Mouse (Mus musculus): Measurements from ENCODE around the gene Dennd1a. TPM values are rescaled to one million over a fixed set of nuclear protein-coding genes. Genes with fewer than 3 reads are reported as not detected.
A peak's percentile ranks its signal among the peaks of the same experiment; 100 is the strongest.

The Dennd1a gene
- polyA plus RNA-seq, 1 experiment from 2014 or later = 16.4 TPM

- Histone ChIP-seq H3K36me3 (no peaks in the 10 kb centered on the region), H3K4me1 (no peaks in the 10 kb centered on the region), H3K27ac (no peak overlapping the region), H3K27me3 (no peaks in the 10 kb centered on the region), H3K9me3 (replicated peaks) (no peaks in the 10 kb centered on the region), H3K9ac (no peak overlapping the region), H3K4me3 (no peak overlapping the region), H3K4me2 (replicated peaks) (no peak overlapping the region)
- 90% methylated on average over 3 of the region's 3 CpGs for WGBS
- ATAC-seq (ENCODE audit: low FRiP score) = no peak
Measured at GRCm38 (mm10) chr2:38184977-38185376, 102.2 kb downstream of the Dennd1a start.

DNA sequence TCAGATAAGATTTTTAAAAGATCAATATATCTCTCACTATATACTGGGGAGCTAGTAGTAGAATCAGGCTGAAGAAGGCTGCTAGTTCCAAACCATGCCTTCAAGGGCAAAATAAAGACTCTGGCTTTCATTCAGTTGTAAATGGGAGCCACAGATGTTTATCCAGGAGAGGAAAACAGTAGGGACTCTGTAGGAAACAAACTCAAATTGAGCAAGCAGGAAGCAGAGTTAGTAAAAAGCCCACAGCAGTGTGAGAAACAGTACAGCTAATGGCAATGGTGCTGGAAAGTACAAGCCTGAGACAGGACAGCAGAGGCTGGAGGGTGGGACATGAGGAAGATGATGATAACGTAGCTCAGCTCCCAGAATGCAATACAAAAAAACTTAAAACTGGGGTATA lies 103.3 kb downstream of the Dennd1a start:
- WGBS = 83% methylated on average over 1 of the region's 1 CpGs
- no peak overlapping the region for H3K27ac ChIP-seq

DNA sequence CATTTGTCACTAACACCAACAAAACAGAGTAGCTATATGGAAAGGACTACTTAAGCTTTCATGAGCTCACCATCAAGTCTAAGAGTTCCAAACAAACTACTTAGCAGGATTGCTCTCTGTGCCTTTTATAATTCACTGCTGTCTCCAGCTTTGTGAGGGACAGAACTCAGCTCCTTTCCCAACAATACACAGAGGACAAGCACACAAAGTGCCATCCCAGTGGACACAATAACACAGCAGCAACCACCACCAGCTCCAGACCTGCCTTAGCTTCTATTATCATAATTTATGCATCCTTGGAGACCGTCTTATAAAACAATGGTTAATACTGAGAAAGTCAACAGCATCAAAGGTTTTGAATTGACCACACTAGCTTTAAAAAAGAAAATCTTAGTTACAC lies 104.9 kb downstream of the Dennd1a start:
- peak; percentile 60; the same call in 1 of the 2 replicates for ATAC-seq (ENCODE audit: low FRiP score)
- Histone ChIP-seq H3K4me3 (no peak overlapping the region), H3K36me3 (no peaks in the 10 kb centered on the region), H3K9me3 (replicated peaks) (no peaks in the 10 kb centered on the region), H3K4me1 (no peaks in the 10 kb centered on the region), H3K4me2 (replicated peaks) (no peak overlapping the region), H3K27ac (no peak overlapping the region), H3K27me3 (no peaks in the 10 kb centered on the region), H3K9ac (no peak overlapping the region)
- WGBS = 26% methylated on average over 1 of the region's 1 CpGs

More for the DNA sequence above, 103.3 kb downstream of the Dennd1a start:
- no peaks in the 10 kb centered on the region for H3K4me1 ChIP-seq
- no peaks in the 10 kb centered on the region for H3K27me3 ChIP-seq
- H3K4me2 ChIP-seq (replicated peaks) = no peak overlapping the region
- no peak overlapping the region for H3K4me3 ChIP-seq
- no peaks in the 10 kb centered on the region for H3K9me3 ChIP-seq (replicated peaks)
- H3K36me3 ChIP-seq = no peaks in the 10 kb centered on the region
- no peak for ATAC-seq (ENCODE audit: low FRiP score)
- no peak overlapping the region for H3K9ac ChIP-seq

GRCm38 (mm10) chr2:38177583-38177978 lies 109.6 kb downstream of the Dennd1a start:
- no peak for ATAC-seq (ENCODE audit: low FRiP score)
- Histone ChIP-seq H3K36me3 (no peaks in the 10 kb centered on the region), H3K4me2 (replicated peaks) (no peak overlapping the region), H3K9me3 (replicated peaks) (no peaks in the 10 kb centered on the region), H3K27ac (no peak overlapping the region), H3K4me1 (no peaks in the 10 kb centered on the region), H3K27me3 (no peaks in the 10 kb centered on the region), H3K9ac (no peak overlapping the region), H3K4me3 (no peak overlapping the region)

DNA sequence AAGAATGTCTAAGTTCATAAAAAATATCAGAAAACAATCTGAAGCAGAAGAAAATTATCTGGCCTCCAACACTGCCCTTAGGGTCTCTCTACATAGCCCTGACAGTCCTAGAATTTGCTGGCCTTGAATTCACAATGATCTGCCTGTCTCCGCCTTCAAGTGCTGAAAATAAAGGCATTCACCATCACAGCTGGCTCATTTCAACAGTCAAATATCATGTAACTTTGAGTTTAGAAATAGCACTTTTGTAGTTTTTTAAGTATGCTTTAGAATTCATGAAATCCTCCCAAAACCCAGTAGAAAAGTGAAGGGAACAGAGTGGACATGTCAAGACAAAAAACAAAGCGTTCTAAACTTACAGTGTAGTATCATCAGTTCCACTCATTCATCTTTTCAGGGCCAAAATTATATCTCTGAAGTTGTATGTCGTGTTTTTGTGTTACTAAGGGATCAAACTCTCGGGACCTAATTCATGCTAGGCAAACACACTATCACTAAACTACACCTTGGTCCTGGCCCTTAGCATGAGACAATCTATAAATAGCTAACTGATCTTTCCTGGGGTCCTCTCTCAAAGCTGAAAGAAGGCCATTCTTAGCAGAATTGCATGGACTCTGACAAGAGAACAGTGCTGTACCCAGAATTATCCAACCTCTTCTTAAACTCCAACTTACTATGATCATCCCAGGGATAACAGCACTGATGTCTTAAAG lies 110.2 kb downstream of the Dennd1a start:
- 84% methylated on average over 4 of the region's 4 CpGs for WGBS
- H3K4me2 ChIP-seq (replicated peaks) = no peak overlapping the region
- ATAC-seq (ENCODE audit: low FRiP score) = no peak
- H3K27ac ChIP-seq = no peak overlapping the region
- no peaks in the 10 kb centered on the region for H3K36me3 ChIP-seq
- H3K4me1 ChIP-seq = no peaks in the 10 kb centered on the region
- H3K27me3 ChIP-seq = no peaks in the 10 kb centered on the region
- H3K9me3 ChIP-seq (replicated peaks) = no peaks in the 10 kb centered on the region
- H3K4me3 ChIP-seq = no peak overlapping the region
- no peak overlapping the region for H3K9ac ChIP-seq

DNA sequence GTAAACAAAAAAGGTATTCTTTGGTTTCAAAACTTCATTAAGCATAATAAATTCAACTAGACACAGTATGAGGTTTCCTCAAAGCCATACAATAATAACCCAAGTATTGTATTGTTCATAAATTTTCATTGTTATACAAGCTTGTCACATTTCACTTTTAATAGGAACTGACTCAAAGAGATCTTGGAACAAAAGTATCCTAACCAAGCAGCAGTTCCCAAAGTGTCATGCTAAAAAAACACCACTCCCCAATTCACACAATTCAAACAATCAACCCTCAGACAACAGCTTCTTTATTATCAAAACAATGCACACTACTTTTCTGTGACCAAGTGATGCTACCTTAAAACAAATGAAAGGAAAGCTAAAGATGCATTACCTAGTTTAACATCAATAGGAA lies 111.9 kb downstream of the Dennd1a start:
- no peak overlapping the region for H3K4me3 ChIP-seq
- H3K4me1 ChIP-seq = no peaks in the 10 kb centered on the region
- H3K9me3 ChIP-seq (replicated peaks) = no peaks in the 10 kb centered on the region
- H3K27me3 ChIP-seq = no peaks in the 10 kb centered on the region
- H3K9ac ChIP-seq = no peak overlapping the region
- no peaks in the 10 kb centered on the region for H3K36me3 ChIP-seq
- H3K4me2 ChIP-seq (replicated peaks) = no peak overlapping the region
- H3K27ac ChIP-seq = no peak overlapping the region
- no peak for ATAC-seq (ENCODE audit: low FRiP score)

- ATAC-seq (ENCODE audit: low FRiP score) = no peak
- H3K9ac ChIP-seq = no peak overlapping the region
- WGBS = 89% methylated on average over 3 of the region's 3 CpGs
- no peaks in the 10 kb centered on the region for H3K4me1 ChIP-seq
- H3K4me3 ChIP-seq = no peak overlapping the region
- no peaks in the 10 kb centered on the region for H3K27me3 ChIP-seq
- no peaks in the 10 kb centered on the region for H3K9me3 ChIP-seq (replicated peaks)
- no peak overlapping the region for H3K27ac ChIP-seq
- no peak overlapping the region for H3K4me2 ChIP-seq (replicated peaks)
- no peaks in the 10 kb centered on the region for H3K36me3 ChIP-seq
Measured at GRCm38 (mm10) chr2:38168606-38169005, 118.6 kb downstream of the Dennd1a start.

GRCm38 (mm10) chr2:38165966-38166365 lies 121.2 kb downstream of the Dennd1a start:
- WGBS = 53% methylated on average over 5 of the region's 5 CpGs
- H3K9me3 ChIP-seq (replicated peaks) = no peaks in the 10 kb centered on the region
- no peak for ATAC-seq (ENCODE audit: low FRiP score)

DNA sequence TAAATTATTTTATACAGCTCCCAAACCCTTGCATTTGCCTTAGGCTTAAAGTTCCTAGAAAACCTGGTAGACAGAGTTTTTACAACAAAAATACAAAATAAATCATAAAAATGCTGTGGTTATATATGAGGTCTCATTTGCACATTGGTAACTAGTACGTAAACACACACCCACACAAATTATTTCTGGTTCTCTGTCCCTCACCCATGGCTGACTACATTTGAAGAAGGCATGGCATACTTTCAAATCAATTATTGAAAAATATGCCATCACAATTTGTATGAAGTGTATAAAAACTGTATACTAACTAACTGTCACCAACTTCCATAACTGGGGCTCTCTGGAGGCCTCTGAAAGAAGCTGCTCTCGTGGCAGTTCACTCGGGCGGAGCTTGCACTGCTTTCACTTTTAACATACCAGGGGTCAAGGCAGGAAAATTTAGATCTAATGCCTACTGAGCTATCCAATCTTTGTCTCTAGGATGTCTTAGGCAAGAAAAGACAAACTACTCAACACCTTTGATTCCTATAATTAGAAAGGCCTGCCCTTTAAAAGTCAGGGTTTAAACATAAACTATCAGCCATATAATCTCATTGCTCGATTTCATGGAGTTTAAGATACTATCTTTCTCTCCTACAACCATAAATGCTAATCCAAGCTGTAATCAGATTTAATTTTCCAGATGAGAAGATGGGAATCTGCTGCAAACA lies 122.7 kb downstream of the Dennd1a start:
- Histone ChIP-seq H3K4me3 (no peak overlapping the region), H3K9ac (no peak overlapping the region), H3K4me1 (no peaks in the 10 kb centered on the region), H3K27ac (no peak overlapping the region), H3K4me2 (replicated peaks) (no peak overlapping the region), H3K36me3 (no peaks in the 10 kb centered on the region), H3K9me3 (replicated peaks) (no peaks in the 10 kb centered on the region), H3K27me3 (no peaks in the 10 kb centered on the region)
- no peak for ATAC-seq (ENCODE audit: low FRiP score)
- WGBS = 56% methylated on average over 5 of the region's 5 CpGs

More at GRCm38 (mm10) chr2:38165966-38166365, 121.2 kb downstream of the Dennd1a start:
- Histone ChIP-seq H3K9ac (no peak overlapping the region), H3K27ac (no peak overlapping the region), H3K4me1 (no peaks in the 10 kb centered on the region), H3K4me3 (no peak overlapping the region), H3K4me2 (replicated peaks) (no peak overlapping the region), H3K27me3 (no peaks in the 10 kb centered on the region), H3K36me3 (no peaks in the 10 kb centered on the region)

- Histone ChIP-seq H3K36me3 (no peaks in the 10 kb centered on the region), H3K9me3 (replicated peaks) (no peaks in the 10 kb centered on the region), H3K9ac (no peak overlapping the region), H3K4me1 (no peaks in the 10 kb centered on the region), H3K27ac (no peak overlapping the region), H3K4me2 (replicated peaks) (no peak overlapping the region), H3K4me3 (no peak overlapping the region), H3K27me3 (no peaks in the 10 kb centered on the region)
- no peak for ATAC-seq (ENCODE audit: low FRiP score)
- 39% methylated on average over 3 of the region's 3 CpGs for WGBS
Measured at GRCm38 (mm10) chr2:38162486-38162885, 124.7 kb downstream of the Dennd1a start.

DNA sequence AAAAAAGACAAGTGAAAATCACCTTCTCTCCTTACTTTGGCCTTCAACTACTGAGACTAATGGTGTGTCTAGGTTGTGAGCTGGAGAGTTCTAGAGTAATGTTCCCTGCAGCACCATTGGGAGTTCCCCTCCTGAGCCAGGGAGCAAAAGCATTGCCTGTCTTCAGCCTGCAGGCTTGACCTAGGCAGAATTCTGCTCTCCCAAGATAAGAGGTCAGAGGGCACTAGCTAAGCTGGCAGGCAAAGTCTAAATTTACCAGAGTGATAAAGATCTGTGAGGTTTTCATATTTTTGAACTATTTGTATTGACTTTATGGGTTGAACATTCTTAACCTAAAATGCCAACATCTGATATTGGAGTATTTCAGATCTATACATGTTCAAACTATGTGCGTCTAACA lies 125.7 kb downstream of the Dennd1a start:
- Histone ChIP-seq H3K4me2 (replicated peaks) (no peak overlapping the region), H3K4me1 (peaks cover 4% of the 10 kb centered on the region; the same call in 1 of the 2 replicates), H3K4me3 (no peak overlapping the region), H3K9me3 (replicated peaks) (no peaks in the 10 kb centered on the region), H3K27me3 (no peaks in the 10 kb centered on the region), H3K36me3 (no peaks in the 10 kb centered on the region), H3K27ac (no peak overlapping the region), H3K9ac (no peak overlapping the region)
- 62% methylated on average over 1 of the region's 1 CpGs for WGBS
- ATAC-seq (ENCODE audit: low FRiP score) = no peak

- Histone ChIP-seq H3K27ac (no peak overlapping the region), H3K4me1 (peaks cover 4% of the 10 kb centered on the region; the same call in 1 of the 2 replicates), H3K9ac (no peak overlapping the region), H3K9me3 (replicated peaks) (no peaks in the 10 kb centered on the region), H3K4me3 (no peak overlapping the region), H3K4me2 (replicated peaks) (no peak overlapping the region), H3K27me3 (no peaks in the 10 kb centered on the region), H3K36me3 (no peaks in the 10 kb centered on the region)
- no peak for ATAC-seq (ENCODE audit: low FRiP score)
- 90% methylated on average over 1 of the region's 1 CpGs for WGBS
Measured at GRCm38 (mm10) chr2:38159736-38160135, 127.5 kb downstream of the Dennd1a start.

GRCm38 (mm10) chr2:38157002-38157401 lies 130.2 kb downstream of the Dennd1a start:
- no peak overlapping the region for H3K27ac ChIP-seq
- 45% methylated on average over 1 of the region's 1 CpGs for WGBS

More at GRCm38 (mm10) chr2:38157002-38157401, 130.2 kb downstream of the Dennd1a start:
- H3K9me3 ChIP-seq (replicated peaks) = no peaks in the 10 kb centered on the region
- H3K4me1 ChIP-seq = peaks cover 4% of the 10 kb centered on the region; the same call in 1 of the 2 replicates
- H3K27me3 ChIP-seq = no peaks in the 10 kb centered on the region
- H3K4me3 ChIP-seq = no peak overlapping the region
- no peak overlapping the region for H3K9ac ChIP-seq
- no peak overlapping the region for H3K4me2 ChIP-seq (replicated peaks)
- no peaks in the 10 kb centered on the region for H3K36me3 ChIP-seq
- no peak for ATAC-seq (ENCODE audit: low FRiP score)
